Mouse (Mus musculus) intestine, embryonic 15.5 days (tissue): ENCODE data around the gene Kng2. TPM values are rescaled to one million over a fixed set of nuclear protein-coding genes. Genes with fewer than 3 reads are reported as not detected.
"Not testable (repeated sequence)": the region's sequence is repeated elsewhere in the genome, so short reads cannot be mapped to it uniquely, and the experiment has no call there.

Source experiments
- ATAC-seq: fragments of 200-750 bp; cut with Nextera tagmentation; 2 replicates; pipeline ENCODE4 v1.8.0; 2017; ENCODE audit warnings: moderate TSS enrichment, moderate library complexity
- H3K27ac ChIP-seq: fragments of 300-500 bp; sonication (generic); 2 replicates; pipeline ENCODE4 v1.5.1; 2015; ENCODE audit warnings: mild to moderate bottlenecking, inconsistent platforms
- H3K27me3 ChIP-seq: fragments of 300-500 bp; sonication (generic); replicated peaks from 2 replicates; pipeline ENCODE4 v1.6.1; 2015; ENCODE audit warnings: inconsistent platforms
- H3K36me3 ChIP-seq: fragments of 300-500 bp; sonication (generic); 2 replicates; pipeline ENCODE4 v1.6.1; 2015; ENCODE audit warnings: inconsistent platforms
- H3K4me1 ChIP-seq: fragments of 300-500 bp; sonication (generic); replicated peaks from 2 replicates; pipeline ENCODE4 v1.6.1; 2015; ENCODE audit warnings: inconsistent platforms
- H3K4me2 ChIP-seq: fragments of 300-500 bp; sonication (generic); replicated peaks from 2 replicates; pipeline ENCODE4 v1.6.1; 2015; ENCODE audit warnings: mild to moderate bottlenecking, inconsistent platforms
- H3K4me3 ChIP-seq: fragments of 300-500 bp; sonication (generic); replicated peaks from 2 replicates; pipeline ENCODE4 v1.5.1; 2015; ENCODE audit warnings: inconsistent platforms
- H3K9ac ChIP-seq: fragments of 300-500 bp; sonication (generic); 2 replicates; pipeline ENCODE4 v1.6.1; 2015; ENCODE audit warnings: inconsistent platforms
- H3K9me3 ChIP-seq: fragments of 300-500 bp; sonication (generic); 2 replicates; pipeline ENCODE4 v1.6.1; 2016; ENCODE audit warnings: inconsistent platforms
- WGBS: fragments of 180-500 bp; shearing (Covaris S2); methylation state at CpG from one replicate; pipeline ENCODE4 v1.1.7; 2015; 5-methylcytosine and 5-hydroxymethylcytosine counted together
- polyA plus RNA-seq: library from polyadenylated mRNA; unstranded; fragments of >200 nt; fragmentation: Nextera tagmentation; extraction: Ambion mirVana; gene quantifications from 2 replicates; pipeline ENCODE4 v1.2.1, GENCODE M21; 2015

Gene Kng2
- polyA plus RNA-seq: 0.69 and 1.1 TPM in 2 replicates

- H3K27me3 ChIP-seq, H3K4me1 ChIP-seq, H3K4me2 ChIP-seq, H3K9me3 ChIP-seq, H3K36me3 ChIP-seq, H3K27ac ChIP-seq, ATAC-seq, H3K9ac ChIP-seq, H3K4me3 ChIP-seq: not testable (repeated sequence)
- 88% methylated on average over 3 of the region's 3 CpGs for WGBS
These were observed at the start of gene Kng2 for GRCm38 (mm10) chr16:23028966-23029600. Gene Kng2 (minus strand): TSS chr16:23029482.

GRCm38 (mm10) chr16:23077516-23077915 is 48.2 kb upstream of the Kng2 start:
- H3K27me3 ChIP-seq, H3K36me3 ChIP-seq, ATAC-seq, H3K4me1 ChIP-seq, H3K4me2 ChIP-seq, H3K27ac ChIP-seq, H3K9me3 ChIP-seq, H3K4me3 ChIP-seq, H3K9ac ChIP-seq: not testable (repeated sequence)
- 81% methylated on average over 6 of the region's 6 CpGs for WGBS

GRCm38 (mm10) chr16:23060781-23061325 is 31.6 kb upstream of the Kng2 start:
- 82% methylated on average over 5 of the region's 5 CpGs for WGBS
- ATAC-seq, H3K9me3 ChIP-seq, H3K36me3 ChIP-seq, H3K4me3 ChIP-seq, H3K4me1 ChIP-seq, H3K27ac ChIP-seq, H3K9ac ChIP-seq, H3K4me2 ChIP-seq, H3K27me3 ChIP-seq: not testable (repeated sequence)

- not testable (repeated sequence) for H3K4me1 ChIP-seq, H3K36me3 ChIP-seq, H3K9me3 ChIP-seq, H3K4me3 ChIP-seq, H3K9ac ChIP-seq, H3K27me3 ChIP-seq, H3K4me2 ChIP-seq, H3K27ac ChIP-seq
- 55% methylated on average over 4 of the region's 4 CpGs for WGBS
- ATAC-seq: 0 out of 2 replicates have a peak, but pooled peaks have one; percentile 49
These were observed 30.3 kb upstream of the Kng2 start for GRCm38 (mm10) chr16:23059630-23060029.

GRCm38 (mm10) chr16:23057668-23058447 is 28.6 kb upstream of the Kng2 start, which contains the start of gene Kng1:
Gene Kng1 (plus strand): TSS chr16:23057865.
- ATAC-seq, H3K4me1 ChIP-seq, H3K9ac ChIP-seq, H3K4me2 ChIP-seq, H3K9me3 ChIP-seq, H3K36me3 ChIP-seq, H3K27ac ChIP-seq, H3K4me3 ChIP-seq, H3K27me3 ChIP-seq: not testable (repeated sequence)
- WGBS: 68% methylated on average over 1 of the region's 1 CpGs

- no peak for ATAC-seq
- Histone ChIP-seq H3K4me3 (no peak overlapping the region), H3K9ac (no peak overlapping the region), H3K27ac (no peak overlapping the region), H3K4me2 (no peak overlapping the region), H3K36me3 (no peaks in the 10 kb centered on the region), H3K4me1 (no peaks in the 10 kb centered on the region), H3K9me3 (no peaks in the 10 kb centered on the region), H3K27me3 (no peaks in the 10 kb centered on the region)
- 63% methylated on average over 5 of the region's 5 CpGs for WGBS
These were observed 17.0 kb upstream of the Kng2 start for GRCm38 (mm10) chr16:23046319-23046718.

GRCm38 (mm10) chr16:23040876-23041275 is 11.6 kb upstream of the Kng2 start:
- H3K36me3 ChIP-seq: no peaks in the 10 kb centered on the region
- H3K4me3 ChIP-seq: no peak overlapping the region
- no peaks in the 10 kb centered on the region for H3K9me3 ChIP-seq
- no peaks in the 10 kb centered on the region for H3K4me1 ChIP-seq
- no peak overlapping the region for H3K4me2 ChIP-seq
- 19% methylated on average over 4 of the region's 4 CpGs for WGBS
- no peaks in the 10 kb centered on the region for H3K27me3 ChIP-seq
- ATAC-seq: peak; percentile 55
- no peak overlapping the region for H3K9ac ChIP-seq
- no peak overlapping the region for H3K27ac ChIP-seq

- H3K36me3 ChIP-seq: no peaks in the 10 kb centered on the region
- 90% methylated on average over 4 of the region's 4 CpGs for WGBS
- ATAC-seq: no peak
- no peaks in the 10 kb centered on the region for H3K27me3 ChIP-seq
- H3K9me3 ChIP-seq: no peaks in the 10 kb centered on the region
- H3K9ac ChIP-seq: no peak overlapping the region
- H3K4me1 ChIP-seq: no peaks in the 10 kb centered on the region
- no peak overlapping the region for H3K4me2 ChIP-seq
- no peak overlapping the region for H3K4me3 ChIP-seq
- H3K27ac ChIP-seq: no peak overlapping the region
These were observed 10.0 kb upstream of the Kng2 start for GRCm38 (mm10) chr16:23039281-23039680.

GRCm38 (mm10) chr16:23037744-23038143 is 8.5 kb upstream of the Kng2 start:
- Histone ChIP-seq H3K4me1 (no peaks in the 10 kb centered on the region), H3K4me2 (no peak overlapping the region), H3K27ac (no peak overlapping the region), H3K36me3 (no peaks in the 10 kb centered on the region), H3K9me3 (no peaks in the 10 kb centered on the region), H3K27me3 (no peaks in the 10 kb centered on the region), H3K9ac (no peak overlapping the region), H3K4me3 (no peak overlapping the region)
- no peak for ATAC-seq
- 58% methylated on average over 7 of the region's 7 CpGs for WGBS

- H3K9ac ChIP-seq: no peak overlapping the region
- no peak for ATAC-seq
- no peak overlapping the region for H3K27ac ChIP-seq
These were observed 4.4 kb upstream of the Kng2 start for GRCm38 (mm10) chr16:23033673-23034072.

GRCm38 (mm10) chr16:23030673-23031435 is 1.6 kb upstream of the Kng2 start:
- Histone ChIP-seq H3K4me1 (no peaks in the 10 kb centered on the region), H3K4me2 (no peak overlapping the region), H3K9ac (no peak overlapping the region), H3K9me3 (no peaks in the 10 kb centered on the region), H3K27me3 (no peaks in the 10 kb centered on the region), H3K27ac (no peak overlapping the region), H3K36me3 (no peaks in the 10 kb centered on the region), H3K4me3 (no peak overlapping the region)
- ATAC-seq: no peak
- 84% methylated on average over 5 of the region's 5 CpGs for WGBS

More at GRCm38 (mm10) chr16:23033673-23034072, 4.4 kb upstream of the Kng2 start:
- 94% methylated on average over 4 of the region's 4 CpGs for WGBS
- Histone ChIP-seq H3K4me2 (no peak overlapping the region), H3K4me3 (no peak overlapping the region), H3K4me1 (no peaks in the 10 kb centered on the region), H3K9me3 (no peaks in the 10 kb centered on the region), H3K27me3 (no peaks in the 10 kb centered on the region), H3K36me3 (no peaks in the 10 kb centered on the region)

- not testable (repeated sequence) for H3K4me1 ChIP-seq, H3K36me3 ChIP-seq, H3K27ac ChIP-seq, ATAC-seq, H3K27me3 ChIP-seq, H3K9ac ChIP-seq, H3K9me3 ChIP-seq, H3K4me3 ChIP-seq, H3K4me2 ChIP-seq
- 32% methylated on average over 3 of the region's 3 CpGs for WGBS
These were observed 1.9 kb downstream of the Kng2 start for GRCm38 (mm10) chr16:23027341-23027740.
